Mouse (Mus musculus) forebrain, embryonic 10.5 days (tissue): ENCODE data around the gene Pbp2. TPM values are rescaled to one million over a fixed set of nuclear protein-coding genes. Genes with fewer than 3 reads are reported as not detected.

Experiments
- DNase-seq: peaks from one replicate; pipeline ENCODE4 v3.0.0-alpha.2; 2017; ENCODE audit warnings: low spot score; ENCODE audit errors: extremely low spot score
- H3K27ac ChIP-seq: fragments of 300-500 bp; sonication (generic); 2 replicates; pipeline ENCODE4 v1.5.1; 2016; ENCODE audit warnings: mild to moderate bottlenecking
- H3K27me3 ChIP-seq: fragments of 300-500 bp; sonication (generic); 2 replicates; pipeline ENCODE4 v1.6.1; 2016; ENCODE audit warnings: mild to moderate bottlenecking; ENCODE audit not compliant: poor library complexity, severe bottlenecking
- H3K36me3 ChIP-seq: fragments of 300-500 bp; sonication (generic); replicated peaks from 2 replicates; pipeline ENCODE4 v1.6.1; 2016; ENCODE audit warnings: mild to moderate bottlenecking, moderate library complexity
- H3K4me1 ChIP-seq: fragments of 300-500 bp; sonication (generic); 2 replicates; pipeline ENCODE4 v1.6.1; 2016
- H3K4me3 ChIP-seq: fragments of 300-500 bp; sonication (generic); 2 replicates; pipeline ENCODE4 v1.5.1; 2016; ENCODE audit warnings: mild to moderate bottlenecking, moderate library complexity
- H3K9me3 ChIP-seq: fragments of 300-500 bp; sonication (generic); 2 replicates; pipeline ENCODE4 v1.6.1; 2016; ENCODE audit warnings: mild to moderate bottlenecking, moderate library complexity
- WGBS: fragments of 180-500 bp; shearing (Covaris S2); methylation state at CpG from one replicate; pipeline ENCODE4 v1.1.7; 2016; 5-methylcytosine and 5-hydroxymethylcytosine counted together
- polyA plus RNA-seq: library from polyadenylated mRNA; unstranded; fragments of >200 nt; fragmentation: Nextera tagmentation; extraction: Ambion mirVana; gene quantifications from 2 replicates; pipeline ENCODE4 v1.2.1, GENCODE M21; 2016

The Pbp2 gene
- polyA plus RNA-seq, 1 experiment from 2014 or later = not detected

DNA sequence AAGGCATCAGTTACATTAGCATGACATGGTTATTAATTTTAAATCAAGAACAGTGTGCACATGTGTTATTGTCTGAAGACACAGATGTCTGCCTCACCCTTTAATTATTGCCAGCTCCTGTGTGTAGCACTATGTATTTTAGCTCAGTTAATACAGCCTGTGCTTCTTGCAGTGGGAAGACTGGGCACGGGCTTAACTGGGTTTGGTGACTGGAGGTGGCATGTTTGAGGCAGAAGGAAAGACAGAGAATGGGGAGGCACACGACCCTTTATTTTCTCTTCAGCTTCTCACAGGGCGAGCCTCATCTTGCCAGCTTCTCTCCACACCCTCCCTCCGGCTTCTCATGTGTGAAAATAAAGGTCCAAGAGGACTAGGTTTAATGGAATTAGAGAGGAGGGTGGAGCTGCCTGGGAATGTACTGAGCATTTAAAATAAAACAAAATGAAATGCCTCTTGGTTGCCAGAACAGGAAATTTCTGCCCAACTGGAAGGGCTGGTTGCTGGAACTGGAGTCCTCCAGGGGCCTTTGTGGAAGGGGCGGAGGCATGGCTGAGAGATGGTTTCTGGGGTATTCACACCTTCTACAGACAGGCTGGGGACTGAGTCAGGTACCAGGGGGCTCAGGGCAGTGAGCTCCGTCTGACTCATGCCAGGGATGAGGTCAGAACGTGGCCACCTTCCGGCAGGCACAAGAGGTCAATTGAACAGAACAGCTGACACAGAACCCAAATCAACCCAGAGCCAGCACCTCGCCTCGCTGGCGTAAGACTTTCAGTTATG lies 14.9 kb downstream of the Pbp2 start:
- no peak overlapping the region for H3K4me3 ChIP-seq
- H3K36me3 ChIP-seq = no peaks in the 10 kb centered on the region
- 80% methylated on average over 11 of the region's 11 CpGs for whole genome bisulfite sequencing
- peaks cover 9% of the 10 kb centered on the region; the same call in 1 of the 2 replicates for H3K4me1 ChIP-seq
- H3K9me3 ChIP-seq = no peaks in the 10 kb centered on the region
- H3K27me3 ChIP-seq = no peaks in the 10 kb centered on the region
- H3K27ac ChIP-seq = no peak overlapping the region
- DNase-seq = no peak

- H3K4me1 ChIP-seq = peaks cover 9% of the 10 kb centered on the region; the same call in 1 of the 2 replicates
- H3K4me3 ChIP-seq = no peak overlapping the region
- no peaks in the 10 kb centered on the region for H3K9me3 ChIP-seq
- H3K36me3 ChIP-seq = no peaks in the 10 kb centered on the region
- no peaks in the 10 kb centered on the region for H3K27me3 ChIP-seq
- 89% methylated on average over 6 of the region's 6 CpGs for WGBS
- no peak for DNase-seq
- no peak overlapping the region for H3K27ac ChIP-seq
Measured at GRCm38 (mm10) chr6:135294150-135294549, 16.1 kb downstream of the Pbp2 start.

DNA sequence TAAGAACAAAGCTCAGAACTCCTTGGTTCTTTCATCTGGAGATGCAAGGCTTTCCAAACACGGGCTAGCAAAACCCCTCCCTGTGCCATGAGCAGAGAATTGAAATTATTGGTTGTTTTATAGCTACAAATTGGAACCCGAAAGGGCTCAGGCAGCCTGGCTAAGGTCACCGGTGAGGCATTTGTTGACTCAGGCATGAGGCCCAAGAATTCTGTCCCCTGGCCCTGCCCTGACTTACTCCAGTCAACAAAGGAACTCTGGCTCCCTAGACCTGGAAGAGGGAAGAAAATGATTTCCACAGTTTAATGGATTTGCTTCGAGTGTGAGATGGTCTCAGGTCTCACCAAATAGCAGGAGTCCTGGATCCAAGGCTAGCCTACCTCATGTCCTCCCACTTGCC lies 17.8 kb downstream of the Pbp2 start:
- Histone ChIP-seq H3K4me1 (peaks cover 9% of the 10 kb centered on the region; the same call in 1 of the 2 replicates), H3K36me3 (no peaks in the 10 kb centered on the region), H3K27me3 (no peaks in the 10 kb centered on the region), H3K9me3 (no peaks in the 10 kb centered on the region), H3K4me3 (no peak overlapping the region), H3K27ac (no peak overlapping the region)
- 79% methylated on average over 4 of the region's 4 CpGs for WGBS
- no peak for DNase-seq

GRCm38 (mm10) chr6:135279856-135280255 lies 30.3 kb downstream of the Pbp2 start:
- H3K4me1 ChIP-seq = peaks cover 7% of the 10 kb centered on the region; the same call in 1 of the 2 replicates
- H3K36me3 ChIP-seq = no peaks in the 10 kb centered on the region
- no peak overlapping the region for H3K4me3 ChIP-seq
- no peaks in the 10 kb centered on the region for H3K27me3 ChIP-seq
- no peak overlapping the region for H3K27ac ChIP-seq
- DNase-seq = no peak
- no peaks in the 10 kb centered on the region for H3K9me3 ChIP-seq
- 66% methylated on average over 10 of the region's 10 CpGs for WGBS

GRCm38 (mm10) chr6:135279286-135279685 lies 30.9 kb downstream of the Pbp2 start:
- 82% methylated on average over 5 of the region's 5 CpGs for WGBS
- Histone ChIP-seq H3K4me1 (peaks cover 7% of the 10 kb centered on the region; the same call in 1 of the 2 replicates), H3K27me3 (no peaks in the 10 kb centered on the region), H3K27ac (no peak overlapping the region), H3K36me3 (no peaks in the 10 kb centered on the region), H3K9me3 (no peaks in the 10 kb centered on the region), H3K4me3 (no peak overlapping the region)
- DNase-seq = no peak

DNA sequence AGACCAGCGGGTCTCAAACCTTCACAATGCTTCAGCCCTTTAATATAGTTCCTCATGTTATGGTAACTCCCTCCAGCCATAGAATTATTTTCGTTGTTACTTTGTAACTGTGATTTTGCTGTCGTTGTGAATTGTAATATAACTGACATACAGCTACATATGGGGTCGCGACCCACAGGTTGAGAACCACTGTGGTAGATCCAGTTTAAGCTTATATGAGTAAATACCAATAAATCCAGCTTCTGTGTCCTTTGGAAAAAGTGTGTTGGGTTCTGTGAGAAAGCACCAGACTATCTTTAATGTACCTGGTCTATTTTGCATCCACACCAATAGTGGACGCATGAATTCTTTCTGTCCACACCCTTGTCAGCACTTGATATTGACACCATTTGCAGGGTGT lies 31.9 kb downstream of the Pbp2 start:
- Histone ChIP-seq H3K27me3 (no peaks in the 10 kb centered on the region), H3K4me3 (no peak overlapping the region), H3K4me1 (peaks cover 7% of the 10 kb centered on the region; the same call in 1 of the 2 replicates), H3K9me3 (no peaks in the 10 kb centered on the region), H3K27ac (no peak overlapping the region), H3K36me3 (no peaks in the 10 kb centered on the region)
- WGBS = 91% methylated on average over 6 of the region's 6 CpGs
- DNase-seq = no peak

- H3K27ac ChIP-seq = no peak overlapping the region
- no peaks in the 10 kb centered on the region for H3K27me3 ChIP-seq
- no peaks in the 10 kb centered on the region for H3K36me3 ChIP-seq
- no peak for DNase-seq
- H3K4me3 ChIP-seq = no peak overlapping the region
- peaks cover 7% of the 10 kb centered on the region; the same call in 1 of the 2 replicates for H3K4me1 ChIP-seq
- 84% methylated on average over 6 of the region's 6 CpGs for WGBS
- no peaks in the 10 kb centered on the region for H3K9me3 ChIP-seq
Measured at GRCm38 (mm10) chr6:135276474-135277295, 33.5 kb downstream of the Pbp2 start.

- Histone ChIP-seq H3K36me3 (no peaks in the 10 kb centered on the region), H3K27me3 (no peaks in the 10 kb centered on the region), H3K4me3 (no peak overlapping the region), H3K9me3 (no peaks in the 10 kb centered on the region), H3K4me1 (peaks cover 15% of the 10 kb centered on the region), H3K27ac (0 out of 2 replicates have a peak overlapping the region, but pooled peaks have one; percentile 8)
- no peak for DNase-seq
- 73% methylated on average over 4 of the region's 4 CpGs for WGBS
Measured at GRCm38 (mm10) chr6:135275231-135275630, 35.0 kb downstream of the Pbp2 start.

- no peak overlapping the region for H3K27ac ChIP-seq
- no peaks in the 10 kb centered on the region for H3K36me3 ChIP-seq
- DNase-seq = no peak
- 94% methylated on average over 6 of the region's 6 CpGs for WGBS
- H3K4me1 ChIP-seq = peaks cover 27% of the 10 kb centered on the region
- H3K4me3 ChIP-seq = no peak overlapping the region
- no peaks in the 10 kb centered on the region for H3K27me3 ChIP-seq
- no peaks in the 10 kb centered on the region for H3K9me3 ChIP-seq
Measured at GRCm38 (mm10) chr6:135273066-135273465, 37.1 kb downstream of the Pbp2 start.

DNA sequence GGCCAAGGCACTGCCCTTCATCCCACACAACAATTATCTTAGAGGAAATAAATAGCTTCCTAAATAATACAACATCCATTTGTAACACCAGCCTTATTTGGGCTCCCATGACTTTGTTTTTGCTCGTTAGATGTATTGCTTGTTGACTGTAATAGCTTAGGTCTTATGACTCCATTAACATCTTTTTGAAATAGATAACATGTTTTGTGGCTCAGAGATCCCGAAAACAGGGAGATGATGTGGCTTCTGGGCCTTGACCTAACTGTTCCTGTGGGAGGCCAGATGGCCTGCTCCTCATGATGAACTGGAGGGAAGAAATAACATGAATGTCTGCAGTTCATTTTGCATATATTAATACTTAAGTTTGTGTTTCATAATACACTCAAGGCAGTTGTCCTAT lies 38.4 kb downstream of the Pbp2 start:
- Histone ChIP-seq H3K4me1 (peaks cover 27% of the 10 kb centered on the region), H3K27ac (no peak overlapping the region), H3K9me3 (no peaks in the 10 kb centered on the region), H3K36me3 (no peaks in the 10 kb centered on the region), H3K27me3 (no peaks in the 10 kb centered on the region), H3K4me3 (no peak overlapping the region)
- no peak for DNase-seq
- 77% methylated on average over 2 of the region's 2 CpGs for WGBS

DNA sequence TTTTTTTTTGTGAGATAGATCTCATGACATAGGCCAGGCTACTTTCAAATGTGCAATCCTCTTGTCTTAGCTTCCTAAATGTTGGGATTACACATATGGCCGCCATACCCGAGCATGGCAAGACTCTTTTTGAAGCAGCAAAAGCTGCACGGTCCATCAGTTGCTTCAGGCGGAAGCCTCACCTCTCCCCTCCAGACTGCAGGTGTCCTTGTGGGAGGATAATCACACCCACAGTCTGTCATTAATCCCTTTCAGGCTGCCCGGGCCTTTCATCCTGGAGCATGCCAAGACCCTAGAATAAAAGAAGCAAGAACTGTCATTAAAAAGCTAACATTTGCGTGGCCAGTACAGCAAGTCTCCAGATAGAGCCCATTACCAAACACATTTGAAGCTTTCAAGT lies 40.6 kb downstream of the Pbp2 start:
- Histone ChIP-seq H3K27me3 (no peaks in the 10 kb centered on the region), H3K36me3 (no peaks in the 10 kb centered on the region), H3K4me1 (peaks cover 24% of the 10 kb centered on the region), H3K27ac (no peak overlapping the region), H3K4me3 (no peak overlapping the region), H3K9me3 (no peaks in the 10 kb centered on the region)
- no peak for DNase-seq
- WGBS = 33% methylated on average over 6 of the region's 6 CpGs

DNA sequence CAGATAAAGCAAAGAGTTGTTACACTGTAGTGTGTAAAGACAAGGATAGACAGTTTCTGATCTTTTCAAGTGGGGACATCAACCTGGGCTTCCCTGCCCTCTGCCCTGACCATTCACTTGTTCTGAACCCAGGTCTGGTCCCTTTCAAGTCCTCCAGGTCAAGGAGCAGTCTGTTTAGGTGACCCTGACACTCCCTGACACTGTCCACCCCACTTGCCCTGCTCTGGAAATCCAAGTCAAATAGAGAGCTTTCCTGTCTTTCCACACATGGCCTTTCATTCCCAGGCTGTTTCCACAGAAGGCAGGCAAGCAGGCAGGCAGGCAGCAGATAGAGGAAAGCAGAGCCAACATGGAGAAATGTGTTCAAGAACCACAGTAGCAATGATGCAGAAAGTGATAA lies 41.8 kb downstream of the Pbp2 start:
- Histone ChIP-seq H3K9me3 (0 out of 2 replicates have a peak, but pooled peaks cover 3% of the 10 kb centered on the region), H3K4me1 (peaks cover 24% of the 10 kb centered on the region), H3K27me3 (no peaks in the 10 kb centered on the region), H3K36me3 (no peaks in the 10 kb centered on the region), H3K4me3 (no peak overlapping the region), H3K27ac (no peak overlapping the region)
- DNase-seq = no peak

DNA sequence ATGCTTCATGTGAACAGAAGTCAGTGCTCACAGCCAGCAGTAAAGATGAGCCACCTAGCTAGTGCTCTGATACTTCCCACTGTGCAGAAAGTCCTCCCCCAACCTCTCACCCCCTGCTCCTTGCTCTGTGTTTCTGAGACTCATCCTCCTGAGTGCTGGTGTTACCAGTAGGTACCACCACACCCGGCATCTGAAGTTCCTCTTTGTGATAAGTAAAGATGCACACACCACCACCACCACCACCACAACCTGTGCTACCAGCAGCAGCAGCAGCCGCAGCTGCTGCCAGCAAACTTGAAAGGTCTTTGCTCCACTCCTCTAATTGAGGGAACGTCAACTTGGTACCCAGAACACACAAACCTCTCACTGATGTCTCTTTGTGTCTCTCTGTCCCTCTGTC lies 43.0 kb downstream of the Pbp2 start:
- H3K9me3 ChIP-seq = 0 out of 2 replicates have a peak, but pooled peaks cover 3% of the 10 kb centered on the region
- no peak overlapping the region for H3K4me3 ChIP-seq
- no peak overlapping the region for H3K27ac ChIP-seq
- H3K4me1 ChIP-seq = peaks cover 24% of the 10 kb centered on the region
- H3K36me3 ChIP-seq = no peaks in the 10 kb centered on the region
- DNase-seq = no peak
- 76% methylated on average over 3 of the region's 3 CpGs for WGBS
- no peaks in the 10 kb centered on the region for H3K27me3 ChIP-seq
